Mouse (Mus musculus) cerebellum, adult (tissue): ENCODE results near the gene Mybl2.

Source experiments
- ATAC-seq: cut with Nextera tagmentation; 2 replicates; pipeline ENCODE4 v1.9.2; 2017; ENCODE audit warnings: mild to moderate bottlenecking, moderate library complexity, mixed read lengths; ENCODE audit not compliant: insufficient number of reproducible peaks, low FRiP score, low TSS enrichment

Mybl2 gene

DNA sequence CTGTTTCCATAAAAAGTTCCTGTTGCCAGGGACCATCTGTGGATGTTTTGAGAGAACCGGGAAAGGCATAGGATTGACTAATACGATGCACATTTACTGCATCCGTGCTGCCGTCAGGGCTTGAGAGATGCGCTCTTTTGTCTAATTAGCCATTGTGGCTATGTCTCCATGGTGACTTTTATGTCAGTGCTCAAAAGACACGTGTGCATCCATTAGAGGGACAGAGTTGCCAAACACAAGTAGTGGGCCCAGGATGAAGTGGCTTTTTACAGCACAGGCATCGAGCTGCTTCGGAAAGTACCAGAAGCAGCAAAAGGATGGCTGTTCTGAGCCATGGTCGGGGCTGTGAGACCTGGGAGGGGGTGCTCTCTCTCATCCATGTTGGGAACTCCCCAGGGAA is 53.9 kb downstream of the Mybl2 start:
- no peak for ATAC-seq

- ATAC-seq: no peak
Measured at GRCm38 (mm10) chr2:163110706-163111105, 56.2 kb downstream of the Mybl2 start.

DNA sequence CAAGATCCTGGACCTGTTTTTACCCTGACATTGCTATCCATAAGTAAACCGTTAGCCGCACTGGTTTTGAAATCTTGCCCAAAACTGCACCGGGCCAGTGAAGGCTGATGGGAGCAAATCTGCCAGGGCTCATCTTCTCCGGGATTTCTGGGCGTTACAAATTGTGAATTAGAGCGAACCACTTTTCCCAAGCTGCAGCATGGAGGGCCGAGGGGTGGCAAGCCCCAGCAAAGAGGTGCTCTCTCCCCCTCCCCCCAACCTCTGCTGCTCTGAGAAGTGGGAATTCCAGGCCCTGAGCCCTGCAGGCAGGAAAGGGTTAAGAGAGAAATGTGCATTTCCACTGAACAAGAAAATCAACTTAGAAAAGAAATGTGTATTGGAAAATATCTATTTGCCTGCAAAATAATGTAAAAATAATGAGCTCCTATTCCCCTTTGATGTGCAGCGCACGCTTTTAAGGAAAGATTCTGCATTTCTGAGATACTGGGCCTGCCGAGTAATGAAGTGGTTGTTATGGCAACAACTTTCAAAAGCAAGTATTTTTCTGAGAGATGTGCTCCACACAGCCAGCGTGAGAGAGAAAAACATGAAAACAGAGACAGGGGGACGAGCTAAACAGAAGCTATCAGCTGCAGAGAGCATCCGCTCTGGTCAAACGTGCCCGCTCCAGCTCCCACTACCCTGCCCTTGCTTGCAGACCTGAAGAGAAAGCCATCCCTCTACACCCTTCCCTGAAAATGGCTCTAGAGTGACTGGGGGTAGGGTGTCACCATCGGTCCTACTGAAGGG is 57.1 kb downstream of the Mybl2 start:
- no peak for ATAC-seq

DNA sequence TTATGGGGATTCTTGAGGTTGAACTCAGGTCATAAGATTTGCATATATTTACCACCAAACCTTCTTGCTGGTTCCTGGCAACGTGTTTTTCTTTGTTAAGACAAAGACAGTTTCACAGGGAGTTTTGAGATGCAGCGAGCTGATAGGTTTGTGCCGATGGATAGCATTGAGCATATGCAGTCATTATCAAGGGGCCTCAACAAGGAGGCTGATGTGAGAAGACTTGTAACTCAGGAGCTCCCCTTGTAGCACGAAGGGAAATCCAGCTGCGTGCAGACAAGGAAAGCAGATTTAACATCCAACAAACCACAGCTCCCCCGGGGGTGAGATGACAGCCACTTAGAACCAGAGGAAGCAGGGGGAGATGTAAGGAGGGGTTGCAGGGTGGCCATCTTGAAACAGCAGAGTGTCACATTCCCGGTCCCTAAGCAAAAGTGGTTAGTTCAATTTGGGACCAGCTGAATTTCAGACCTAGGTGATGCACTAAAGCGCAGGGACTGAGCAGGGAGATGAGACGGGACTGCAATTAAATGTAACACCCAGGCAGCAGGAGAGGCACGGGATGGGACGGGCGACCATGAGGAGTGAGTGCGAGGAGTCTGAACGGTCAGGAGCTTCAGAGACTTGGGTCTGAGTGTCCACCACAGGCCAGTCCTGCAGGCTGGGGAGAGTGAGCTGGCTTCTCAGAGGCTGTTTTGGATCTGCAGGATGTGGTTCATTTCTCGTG is 66.3 kb downstream of the Mybl2 start:
- ATAC-seq: no peak

GRCm38 (mm10) chr2:163121353-163121660 is 66.8 kb downstream of the Mybl2 start:
- no peak for ATAC-seq

- no peak for ATAC-seq
Measured at GRCm38 (mm10) chr2:163122319-163122718, 67.8 kb downstream of the Mybl2 start.

DNA sequence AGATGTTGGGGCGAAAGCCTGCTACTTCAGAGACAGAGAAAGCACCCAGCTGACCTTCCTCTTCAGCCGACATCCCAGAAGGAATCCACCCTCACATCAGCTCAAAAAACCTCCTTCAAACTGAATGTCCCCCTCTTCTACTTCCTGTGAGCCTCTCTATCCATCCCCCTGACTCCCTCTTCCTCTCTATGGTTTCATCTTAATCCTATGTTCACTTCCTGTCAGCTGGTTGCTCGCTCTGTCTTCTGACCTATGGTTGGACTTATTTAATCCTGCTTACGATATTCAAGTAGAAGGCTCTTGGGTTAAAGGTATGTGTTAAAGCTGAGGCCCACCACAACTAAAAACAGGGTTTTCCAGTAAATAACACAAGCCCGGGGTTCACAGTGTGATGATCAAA is 69.0 kb downstream of the Mybl2 start:
- no peak for ATAC-seq

DNA sequence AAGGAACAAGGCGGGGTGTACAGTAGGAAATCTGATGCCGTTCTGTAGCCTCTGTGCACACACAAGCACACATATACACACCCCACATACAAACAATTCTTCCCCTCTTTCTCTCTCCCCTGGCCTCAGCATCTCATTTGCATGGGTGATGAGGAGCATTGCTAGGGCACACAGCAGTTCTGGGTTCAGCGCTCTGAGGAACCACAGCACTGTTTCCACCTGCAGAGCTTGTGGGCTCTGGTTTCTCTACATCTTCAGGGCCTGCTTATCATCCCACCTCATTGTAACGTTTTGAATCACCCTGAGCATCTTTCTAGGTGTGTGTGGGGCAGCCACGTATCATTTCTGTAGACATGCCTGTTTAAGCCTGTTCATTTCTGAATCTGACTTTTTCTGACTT is 76.3 kb downstream of the Mybl2 start:
- ATAC-seq: no peak

GRCm38 (mm10) chr2:163132314-163132713 is 77.8 kb downstream of the Mybl2 start:
- ATAC-seq: no peak
